Comparison of ENCODE assay signal across 10 mouse cellular contexts in genomic region chr12:112457839-112458238, GRCm38 (mm10). TPM values are rescaled to one million over a fixed set of nuclear protein-coding genes. Genes with fewer than 3 reads are reported as not detected.
DNase-seq lines count a peak whose midpoint lies in the region; ATAC-seq and TF ChIP-seq lines count a peak whose summit lies in the region.
"Had no signal": no experiment of that assay in that cellular context is flagged by ENCODE, and none has a peak within 500 bp of the region (broad histone marks: within the 10 kb centered on the region; RNA-seq: fewer than 3 reads in every experiment).

No protein-coding gene starts in this region.

- DNase-seq in cerebellum, postnatal 14 days: peak; percentile 61 to 69
- no peak for DNase-seq in cerebellum, adult 9-10 months
- peak; percentile 85 for DNase-seq in layer of hippocampus, adult 11-12 months (ENCODE audit: low spot score)
- DNase-seq in midbrain, embryonic 14.5 days: peak; percentile 74
- no peak for DNase-seq in gastrocnemius, adult 18-20 months (ENCODE audit: low spot score)

- H3K27me3 ChIP-seq in embryonic facial prominence, embryonic 12.5 days: no peaks in the 10 kb centered on the region
- no peaks in the 10 kb centered on the region for H3K27me3 ChIP-seq in midbrain, embryonic 14.5 days (ENCODE audit: control insufficient read depth, insufficient read depth, low read length)
- no peaks in the 10 kb centered on the region for H3K27me3 ChIP-seq in intestine, postnatal 0 days (replicated peaks; ENCODE audit: control insufficient read depth, insufficient read depth, low read length)

- no peak overlapping the region for H3K4me2 ChIP-seq in embryonic facial prominence, embryonic 12.5 days (replicated peaks)
- no peak overlapping the region for H3K4me2 ChIP-seq in midbrain, embryonic 14.5 days (ENCODE audit: low read length)
- no peak overlapping the region for H3K4me2 ChIP-seq in intestine, postnatal 0 days (replicated peaks; ENCODE audit: low read depth)
- H3K4me2 ChIP-seq: limb, embryonic 13.5 days had no signal

- no peak for TF ChIP-seq CTCF in intestine, postnatal 0 days (IDR thresholded peaks at IDR 0.05; ENCODE audit: low read depth)

- H3K36me3 ChIP-seq in embryonic facial prominence, embryonic 12.5 days: no peaks in the 10 kb centered on the region
- H3K36me3 ChIP-seq in midbrain, embryonic 14.5 days (ENCODE audit: control insufficient read depth, insufficient read depth, low read length): no peaks in the 10 kb centered on the region
- no peaks in the 10 kb centered on the region for H3K36me3 ChIP-seq in intestine, postnatal 0 days (ENCODE audit: control insufficient read depth, insufficient read depth)
- H3K36me3 ChIP-seq: limb, embryonic 13.5 days had no signal

- no peaks in the 10 kb centered on the region for H3K9me3 ChIP-seq in embryonic facial prominence, embryonic 12.5 days
- no peaks in the 10 kb centered on the region for H3K9me3 ChIP-seq in midbrain, embryonic 14.5 days (ENCODE audit: control insufficient read depth, low read length)
- no peaks in the 10 kb centered on the region for H3K9me3 ChIP-seq in intestine, postnatal 0 days (ENCODE audit: control insufficient read depth)
- H3K9me3 ChIP-seq: limb, embryonic 13.5 days had no signal

- H3K27ac ChIP-seq in embryonic facial prominence, embryonic 12.5 days: no peak overlapping the region
- H3K27ac ChIP-seq in midbrain, embryonic 14.5 days (replicated peaks; ENCODE audit: low read depth, low read length): no peak overlapping the region
- H3K27ac ChIP-seq in intestine, postnatal 0 days (ENCODE audit: low read depth, low read length): no peak overlapping the region
- H3K27ac ChIP-seq: limb, embryonic 13.5 days had no signal

- H3K9ac ChIP-seq in embryonic facial prominence, embryonic 12.5 days: no peak overlapping the region
- H3K9ac ChIP-seq in midbrain, embryonic 14.5 days (replicated peaks; ENCODE audit: low read length): no peak overlapping the region
- H3K9ac ChIP-seq in intestine, postnatal 0 days (ENCODE audit: low read depth, low read length): no peak overlapping the region
- H3K9ac ChIP-seq: limb, embryonic 13.5 days had no signal

- WGBS in embryonic facial prominence, embryonic 12.5 days: 45% methylated on average over 4 of the region's 4 CpGs
- WGBS in midbrain, embryonic 14.5 days: 7% methylated on average over 4 of the region's 4 CpGs
- WGBS in intestine, postnatal 0 days: 55% methylated on average over 4 of the region's 4 CpGs

- no peak overlapping the region for H3K4me3 ChIP-seq in embryonic facial prominence, embryonic 12.5 days
- H3K4me3 ChIP-seq in midbrain, embryonic 14.5 days (replicated peaks; ENCODE audit: low read depth, low read length): no peak overlapping the region
- H3K4me3 ChIP-seq in intestine, postnatal 0 days (ENCODE audit: low read depth, low read length): no peak overlapping the region
- H3K4me3 ChIP-seq: limb, embryonic 13.5 days had no signal

- ATAC-seq in embryonic facial prominence, embryonic 12.5 days (ENCODE audit: insufficient number of reproducible peaks, insufficient read depth, low FRiP score, low TSS enrichment): 0 out of 2 replicates have a peak, but pooled peaks have one; percentile 49
- 0 out of 2 replicates have a peak, but pooled peaks have one; percentile 43 for ATAC-seq in midbrain, embryonic 14.5 days (ENCODE audit: low FRiP score, low TSS enrichment)
- ATAC-seq in intestine, postnatal 0 days: no peak
- no peak for ATAC-seq in CD4-positive, CD25-positive, alpha-beta regulatory T cell, adult 4 months

- H3K4me1 ChIP-seq in embryonic facial prominence, embryonic 12.5 days: no peaks in the 10 kb centered on the region
- H3K4me1 ChIP-seq in midbrain, embryonic 14.5 days (ENCODE audit: control insufficient read depth, insufficient read depth, low read length): peaks cover 19% of the 10 kb centered on the region
- H3K4me1 ChIP-seq in intestine, postnatal 0 days (replicated peaks; ENCODE audit: control insufficient read depth, insufficient read depth, low read length): 0 out of 2 replicates have a peak, but pooled peaks cover 5% of the 10 kb centered on the region

RNA-seq across cellular contexts. Expression of gene A530016L24Rik, which starts 31.4 kb away (rescaled TPM):
- polyA plus RNA-seq in embryonic facial prominence, embryonic 12.5 days (2016; fragmentation: Nextera tagmentation; extraction: Ambion mirVana): 0.13 TPM in 1 of 2 replicates, not detected in the other
- polyA plus RNA-seq in midbrain, embryonic 14.5 days (2014; fragmentation: Nextera tagmentation; extraction: Ambion mirVana): 0.12 TPM in 1 of 2 replicates, not detected in the other
- total RNA-seq in gastrocnemius, adult 18-20 months (2021): 1 to 10 TPM; 1.9 to 2.7 TPM
- polyA plus RNA-seq in intestine, postnatal 0 days (2015; fragmentation: Nextera tagmentation; extraction: Ambion mirVana): 0.07 and 0.22 TPM in 2 replicates
- polyA plus RNA-seq in CD4-positive, CD25-positive, alpha-beta regulatory T cell, adult 4 months (2017; shearing (Covaris generic)): not detected
- total RNA-seq: CH12.LX had no signal

RNA-seq across cellular contexts. Expression of gene Tmem179, which starts 58.7 kb away (rescaled TPM):
- polyA plus RNA-seq in embryonic facial prominence, embryonic 12.5 days (2016; fragmentation: Nextera tagmentation; extraction: Ambion mirVana): 1.9 and 2.8 TPM in 2 replicates
- polyA plus RNA-seq in midbrain, embryonic 14.5 days (2014; fragmentation: Nextera tagmentation; extraction: Ambion mirVana): 50.7 and 68.6 TPM in 2 replicates
- not detected for total RNA-seq in gastrocnemius, adult 18-20 months (2021)
- 1.8 and 1.9 TPM in 2 replicates for polyA plus RNA-seq in intestine, postnatal 0 days (2015; fragmentation: Nextera tagmentation; extraction: Ambion mirVana)
- polyA plus RNA-seq in CD4-positive, CD25-positive, alpha-beta regulatory T cell, adult 4 months (2017; shearing (Covaris generic)): not detected
- total RNA-seq: CH12.LX had no signal

Comparison
In these comparisons a context has a peak if more than half of its experiments do, and no peak if none do; other contexts are left out.
1. DNase-seq: peak in cerebellum, postnatal 14 days (2 of 2), layer of hippocampus, adult 11-12 months (single experiment) and midbrain, embryonic 14.5 days (single experiment); none in cerebellum, adult 9-10 months (single experiment) and gastrocnemius, adult 18-20 months (single experiment).
2. ATAC-seq: peak in embryonic facial prominence, embryonic 12.5 days (single experiment) and midbrain, embryonic 14.5 days (single experiment); none in intestine, postnatal 0 days (single experiment) and CD4-positive, CD25-positive, alpha-beta regulatory T cell, adult 4 months (single experiment).
3. RNA of gene Tmem179, which starts 58.7 kb away (polyA plus RNA-seq): 50.7 to 68.6 TPM in midbrain, embryonic 14.5 days; 1.9 to 2.8 TPM in embryonic facial prominence, embryonic 12.5 days, 1.8 to 1.9 TPM in intestine, postnatal 0 days and not detected in CD4-positive, CD25-positive, alpha-beta regulatory T cell, adult 4 months; every median in the first group is over 10 times any median in the second.